Mouse (Mus musculus) midbrain, embryonic 16.5 days (tissue): Measurements from ENCODE around the gene Commd3. TPM values are rescaled to one million over a fixed set of nuclear protein-coding genes. Genes with fewer than 3 reads are reported as not detected.

Experiments
- ATAC-seq: fragments of 200-750 bp; cut with Nextera tagmentation; 2 replicates; pipeline ENCODE4 v1.8.0; 2017; ENCODE audit warnings: moderate TSS enrichment
- H3K27ac ChIP-seq: fragments of 300-500 bp; sonication (generic); 2 replicates; pipeline ENCODE4 v1.5.1; 2014; ENCODE audit warnings: mild to moderate bottlenecking, low read length, mixed read lengths
- H3K27me3 ChIP-seq: fragments of 300-500 bp; sonication (generic); 2 replicates; pipeline ENCODE4 v1.6.1; 2014; ENCODE audit warnings: low read depth, low read length, mixed read lengths; ENCODE audit not compliant: control insufficient read depth, insufficient read depth
- H3K36me3 ChIP-seq: fragments of 300-500 bp; sonication (generic); 2 replicates; pipeline ENCODE4 v1.6.1; 2014; ENCODE audit warnings: mild to moderate bottlenecking, low read length, moderate library complexity, mixed read lengths; ENCODE audit not compliant: control insufficient read depth, insufficient read depth
- H3K4me1 ChIP-seq: fragments of 300-500 bp; sonication (generic); 2 replicates; pipeline ENCODE4 v1.6.1; 2014; ENCODE audit warnings: mild to moderate bottlenecking, low read length, mixed read lengths; ENCODE audit not compliant: control insufficient read depth, insufficient read depth
- H3K4me2 ChIP-seq: fragments of 300-500 bp; sonication (generic); 2 replicates; pipeline ENCODE4 v1.6.1; 2014; ENCODE audit warnings: mild to moderate bottlenecking, low read length, mixed read lengths
- H3K4me3 ChIP-seq: fragments of 300-500 bp; sonication (generic); 2 replicates; pipeline ENCODE4 v1.5.1; 2014; ENCODE audit warnings: low read depth, mild to moderate bottlenecking, low read length, moderate library complexity, mixed read lengths
- H3K9ac ChIP-seq: fragments of 300-500 bp; sonication (generic); 2 replicates; pipeline ENCODE4 v1.6.1; 2014; ENCODE audit warnings: low read depth, low read length, mixed read lengths
- H3K9me3 ChIP-seq: fragments of 300-500 bp; sonication (generic); replicated peaks from 2 replicates; pipeline ENCODE4 v1.6.1; 2014; ENCODE audit warnings: mild to moderate bottlenecking, low read length, mixed read lengths; ENCODE audit not compliant: control insufficient read depth, poor library complexity, severe bottlenecking
- WGBS: fragments of 180-500 bp; shearing (Covaris S2); extraction: QIAGEN DNeasy Blood & Tissue Kit; methylation state at CpG from one replicate; pipeline ENCODE4 v1.1.7; 2014; 5-methylcytosine and 5-hydroxymethylcytosine counted together
- polyA plus RNA-seq: library from polyadenylated mRNA; unstranded; fragments of >200 nt; fragmentation: Nextera tagmentation; extraction: Ambion mirVana; gene quantifications from 2 replicates; pipeline ENCODE4 v1.2.1, GENCODE M21; 2015

The Commd3 gene
- polyA plus RNA-seq, 1 experiment from 2014 or later, result 194 TPM

DNA sequence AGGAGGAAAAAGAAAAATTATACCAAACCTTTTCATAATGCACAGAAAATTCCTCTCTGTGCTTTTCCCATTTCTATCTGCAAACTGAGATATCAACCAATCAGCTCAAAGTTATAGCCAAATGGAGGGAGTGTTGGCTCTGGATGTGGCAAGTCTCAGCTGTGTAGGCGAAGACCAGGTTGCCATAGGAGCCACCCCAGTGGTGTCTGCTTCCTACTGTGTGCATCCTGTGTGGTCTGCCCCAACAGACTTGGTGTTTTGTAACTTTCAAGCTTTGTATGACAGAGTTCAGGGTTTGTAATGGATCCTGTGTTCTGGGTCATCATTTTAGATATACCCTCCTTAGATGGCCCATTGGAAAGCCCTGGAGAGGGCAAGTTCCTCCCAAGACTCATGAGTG lies 52.3 kb downstream of the Commd3 start:
- Histone ChIP-seq H3K4me3 (no peak overlapping the region), H3K36me3 (no peaks in the 10 kb centered on the region), H3K27ac (no peak overlapping the region), H3K9ac (no peak overlapping the region), H3K27me3 (no peaks in the 10 kb centered on the region), H3K4me1 (no peaks in the 10 kb centered on the region), H3K9me3 (no peaks in the 10 kb centered on the region), H3K4me2 (no peak overlapping the region)
- ATAC-seq, result no peak
- 88% methylated on average over 1 of the region's 1 CpGs for WGBS

Other genes with a start within 250 kb of the Commd3 start
- gene Bmi1, start 4.6 kb downstream of the Commd3 start, polyA plus RNA-seq, result 19.4 and 21.0 TPM in 2 replicates
- 0.10 TPM in 1 of 2 replicates, not detected in the other for gene Spag6, start 21.6 kb downstream of the Commd3 start, polyA plus RNA-seq